Mouse (Mus musculus): ENCODE results near the gene Ube4a. TPM values are rescaled to one million over a fixed set of nuclear protein-coding genes. Genes with fewer than 3 reads are reported as not detected.

Ube4a gene
- polyA plus RNA-seq, 1 experiment: 37.4 TPM

- peak; percentile 59 for TF ChIP-seq CTCF (IDR thresholded peaks at IDR 0.05; ENCODE audit: low read depth, low read length)
- no peak for TF ChIP-seq POLR2A (IDR thresholded peaks at IDR 0.05; ENCODE audit: insufficient read depth, low read length)
- no peaks in the 10 kb centered on the region for H3K27me3 ChIP-seq (ENCODE audit: control insufficient read depth, insufficient read depth, low read length, poor library complexity, severe bottlenecking)
- no peak overlapping the region for H3K27ac ChIP-seq (ENCODE audit: insufficient read depth, low read length)
- no peaks in the 10 kb centered on the region for H3K4me1 ChIP-seq (ENCODE audit: control insufficient read depth, insufficient read depth, low read length)
- H3K9ac ChIP-seq (ENCODE audit: low read depth, poor library complexity, severe bottlenecking): no peak overlapping the region
- H3K4me3 ChIP-seq (ENCODE audit: low read depth, low read length): no peak overlapping the region
- H3K36me3 ChIP-seq (ENCODE audit: control insufficient read depth, insufficient read depth, low read length, poor library complexity, severe bottlenecking): no peaks in the 10 kb centered on the region
- no peaks in the 10 kb centered on the region for H3K9me3 ChIP-seq (replicated peaks; ENCODE audit: control insufficient read depth, insufficient read depth, low read length, poor library complexity, severe bottlenecking)
Measured at GRCm38 (mm10) chr9:44966815-44967242, 1.4 kb upstream of the Ube4a start.

- Histone ChIP-seq H3K27me3 (ENCODE audit: control insufficient read depth, insufficient read depth, low read length, poor library complexity, severe bottlenecking) (no peaks in the 10 kb centered on the region), H3K9ac (ENCODE audit: low read depth, poor library complexity, severe bottlenecking) (peak overlapping the region; percentile 39), H3K4me1 (ENCODE audit: control insufficient read depth, insufficient read depth, low read length) (no peaks in the 10 kb centered on the region), H3K36me3 (ENCODE audit: control insufficient read depth, insufficient read depth, low read length, poor library complexity, severe bottlenecking) (0 out of 2 replicates have a peak, but pooled peaks cover 2% of the 10 kb centered on the region), H3K27ac (ENCODE audit: insufficient read depth, low read length) (peak overlapping the region; percentile 76), H3K9me3 (replicated peaks; ENCODE audit: control insufficient read depth, insufficient read depth, low read length, poor library complexity, severe bottlenecking) (no peaks in the 10 kb centered on the region), H3K4me3 (ENCODE audit: low read depth, low read length) (peak overlapping the region; percentile 92)
- no peak for TF ChIP-seq CTCF (IDR thresholded peaks at IDR 0.05; ENCODE audit: low read depth, low read length)
- TF ChIP-seq EP300 (IDR thresholded peaks at IDR 0.05; ENCODE audit: insufficient read depth, low read depth, low read length): no peak
- no peak for TF ChIP-seq POLR2A (IDR thresholded peaks at IDR 0.05; ENCODE audit: insufficient read depth, low read length)
Measured at GRCm38 (mm10) chr9:44965833-44966466, 550 bp upstream of the Ube4a start.

GRCm38 (mm10) chr9:44954432-44954831 lies 11.0 kb downstream of the Ube4a start:
- Histone ChIP-seq H3K27ac (ENCODE audit: insufficient read depth, low read length) (no peak overlapping the region), H3K4me1 (ENCODE audit: control insufficient read depth, insufficient read depth, low read length) (no peaks in the 10 kb centered on the region), H3K36me3 (ENCODE audit: control insufficient read depth, insufficient read depth, low read length, poor library complexity, severe bottlenecking) (peaks cover 11% of the 10 kb centered on the region), H3K9me3 (replicated peaks; ENCODE audit: control insufficient read depth, insufficient read depth, low read length, poor library complexity, severe bottlenecking) (no peaks in the 10 kb centered on the region), H3K4me3 (ENCODE audit: low read depth, low read length) (no peak overlapping the region), H3K9ac (ENCODE audit: low read depth, poor library complexity, severe bottlenecking) (no peak overlapping the region), H3K27me3 (ENCODE audit: control insufficient read depth, insufficient read depth, low read length, poor library complexity, severe bottlenecking) (no peaks in the 10 kb centered on the region)
- TF ChIP-seq EP300 (IDR thresholded peaks at IDR 0.05; ENCODE audit: insufficient read depth, low read depth, low read length) (no peak), CTCF (IDR thresholded peaks at IDR 0.05; ENCODE audit: low read depth, low read length) (no peak), POLR2A (IDR thresholded peaks at IDR 0.05; ENCODE audit: insufficient read depth, low read length) (no peak)

GRCm38 (mm10) chr9:44947836-44948235 lies 17.6 kb downstream of the Ube4a start:
- Histone ChIP-seq H3K9ac (ENCODE audit: low read depth, poor library complexity, severe bottlenecking) (no peak overlapping the region), H3K4me3 (ENCODE audit: low read depth, low read length) (no peak overlapping the region), H3K27ac (ENCODE audit: insufficient read depth, low read length) (no peak overlapping the region), H3K27me3 (ENCODE audit: control insufficient read depth, insufficient read depth, low read length, poor library complexity, severe bottlenecking) (no peaks in the 10 kb centered on the region), H3K4me1 (ENCODE audit: control insufficient read depth, insufficient read depth, low read length) (no peaks in the 10 kb centered on the region), H3K36me3 (ENCODE audit: control insufficient read depth, insufficient read depth, low read length, poor library complexity, severe bottlenecking) (peaks cover 16% of the 10 kb centered on the region), H3K9me3 (replicated peaks; ENCODE audit: control insufficient read depth, insufficient read depth, low read length, poor library complexity, severe bottlenecking) (no peaks in the 10 kb centered on the region)
- TF ChIP-seq POLR2A (IDR thresholded peaks at IDR 0.05; ENCODE audit: insufficient read depth, low read length): no peak
- no peak for TF ChIP-seq CTCF (IDR thresholded peaks at IDR 0.05; ENCODE audit: low read depth, low read length)
- TF ChIP-seq EP300 (IDR thresholded peaks at IDR 0.05; ENCODE audit: insufficient read depth, low read depth, low read length): no peak

DNA sequence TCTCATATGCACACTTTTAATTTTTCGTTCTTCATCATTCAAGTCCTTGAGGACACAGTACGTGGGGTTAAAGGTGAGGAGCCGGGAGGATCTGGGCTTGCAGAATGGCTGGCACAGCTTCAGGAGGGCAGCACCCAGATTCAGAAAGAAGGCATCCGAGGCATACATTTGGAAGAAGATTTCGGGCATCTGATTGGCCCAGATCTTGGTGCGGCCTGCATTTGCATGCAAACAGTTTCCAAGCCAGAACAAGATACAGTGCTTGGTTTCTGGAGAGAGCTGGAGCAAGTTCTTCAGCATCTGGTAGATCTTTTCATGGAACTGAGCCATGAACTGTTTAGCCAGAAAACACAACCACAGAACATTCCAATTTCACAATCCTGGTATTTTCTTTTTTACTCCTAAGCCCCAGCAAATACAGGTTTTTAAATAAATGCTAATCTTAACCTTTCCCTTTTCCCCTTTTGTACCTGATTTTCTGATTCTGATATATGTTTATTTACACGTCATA lies 19.2 kb downstream of the Ube4a start:
- Histone ChIP-seq H3K27me3 (ENCODE audit: control insufficient read depth, insufficient read depth, low read length, poor library complexity, severe bottlenecking) (no peaks in the 10 kb centered on the region), H3K4me1 (ENCODE audit: control insufficient read depth, insufficient read depth, low read length) (no peaks in the 10 kb centered on the region), H3K9me3 (replicated peaks; ENCODE audit: control insufficient read depth, insufficient read depth, low read length, poor library complexity, severe bottlenecking) (no peaks in the 10 kb centered on the region), H3K9ac (ENCODE audit: low read depth, poor library complexity, severe bottlenecking) (no peak overlapping the region), H3K36me3 (ENCODE audit: control insufficient read depth, insufficient read depth, low read length, poor library complexity, severe bottlenecking) (peaks cover 14% of the 10 kb centered on the region), H3K4me3 (ENCODE audit: low read depth, low read length) (no peak overlapping the region), H3K27ac (ENCODE audit: insufficient read depth, low read length) (no peak overlapping the region)
- TF ChIP-seq POLR2A (IDR thresholded peaks at IDR 0.05; ENCODE audit: insufficient read depth, low read length) (no peak), EP300 (IDR thresholded peaks at IDR 0.05; ENCODE audit: insufficient read depth, low read depth, low read length) (no peak), CTCF (IDR thresholded peaks at IDR 0.05; ENCODE audit: low read depth, low read length) (no peak)

DNA sequence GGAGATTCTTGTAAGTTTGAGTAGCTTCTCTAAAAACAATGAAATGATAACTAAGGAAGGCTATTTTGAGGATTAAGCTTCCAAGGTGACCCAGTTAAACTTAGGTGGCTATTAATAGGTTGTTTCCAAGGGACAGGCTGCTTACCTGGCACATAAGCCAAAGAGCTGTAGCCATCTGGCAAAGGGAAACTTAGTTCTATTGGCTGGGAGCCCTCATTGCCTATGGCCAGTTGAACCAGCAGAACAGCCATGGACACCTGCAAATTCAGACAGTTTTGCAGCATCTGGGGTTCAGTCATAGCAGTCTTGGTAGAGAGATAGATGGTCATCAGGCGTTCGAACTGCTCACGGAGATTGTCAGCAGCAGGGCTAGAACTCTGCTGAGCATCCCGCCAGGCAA lies 23.0 kb downstream of the Ube4a start:
- H3K27ac ChIP-seq (ENCODE audit: insufficient read depth, low read length): no peak overlapping the region
- no peaks in the 10 kb centered on the region for H3K4me1 ChIP-seq (ENCODE audit: control insufficient read depth, insufficient read depth, low read length)
- no peak overlapping the region for H3K9ac ChIP-seq (ENCODE audit: low read depth, poor library complexity, severe bottlenecking)
- peaks cover 2% of the 10 kb centered on the region for H3K36me3 ChIP-seq (ENCODE audit: control insufficient read depth, insufficient read depth, low read length, poor library complexity, severe bottlenecking)
- H3K27me3 ChIP-seq (ENCODE audit: control insufficient read depth, insufficient read depth, low read length, poor library complexity, severe bottlenecking): no peaks in the 10 kb centered on the region
- H3K9me3 ChIP-seq (replicated peaks; ENCODE audit: control insufficient read depth, insufficient read depth, low read length, poor library complexity, severe bottlenecking): no peaks in the 10 kb centered on the region
- H3K4me3 ChIP-seq (ENCODE audit: low read depth, low read length): no peak overlapping the region
- no peak for TF ChIP-seq EP300 (IDR thresholded peaks at IDR 0.05; ENCODE audit: insufficient read depth, low read depth, low read length)
- TF ChIP-seq POLR2A (IDR thresholded peaks at IDR 0.05; ENCODE audit: insufficient read depth, low read length): no peak
- no peak for TF ChIP-seq CTCF (IDR thresholded peaks at IDR 0.05; ENCODE audit: low read depth, low read length)

Measured in ES-Bruce4 (cell line).